Mouse (Mus musculus) spleen, postnatal 36 days (tissue): ENCODE results near the gene Rpap1.

ENCODE experiments used
- DNase-seq, 2 experiments: peaks; one replicate each; pipeline ENCODE4 v3.0.0; 2022; ENCODE audit warnings: low spot score in 2 of 2, mixed read lengths in 1 of 2

Gene Rpap1

DNA sequence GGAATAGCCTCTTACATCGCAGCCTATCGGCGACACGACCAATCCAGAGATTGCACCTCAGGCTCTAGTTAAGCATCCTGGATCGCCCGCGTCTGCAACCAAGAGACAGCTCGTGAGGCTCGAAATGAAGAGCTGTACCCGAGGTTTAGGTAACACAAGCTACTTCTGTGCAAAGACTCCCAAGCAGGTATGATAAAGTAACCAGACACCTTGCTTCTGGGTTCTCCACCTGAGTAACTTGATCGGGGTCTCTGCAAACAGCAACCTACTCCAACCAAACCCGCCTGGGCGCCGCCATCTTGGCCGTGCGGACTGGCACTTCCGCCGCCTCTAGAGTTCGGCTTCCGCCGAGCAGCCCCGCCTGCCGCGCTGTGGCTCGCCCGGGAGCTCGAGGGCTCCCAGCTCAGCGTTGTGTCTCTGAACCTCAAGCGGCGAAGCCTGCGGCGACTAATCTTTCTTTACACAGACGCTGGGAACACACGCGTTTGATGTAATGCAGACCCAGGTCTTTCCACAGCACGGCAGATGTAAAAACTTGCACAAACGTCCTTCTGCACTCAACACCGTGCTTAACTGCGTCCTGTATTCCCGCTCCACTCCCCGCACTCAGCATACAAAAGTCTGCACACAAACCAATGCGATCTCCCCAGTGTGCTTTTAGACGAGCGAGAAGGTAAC is at the start of gene Rpap1:
Gene Rpap1 (minus strand): TSS at position 332 of the 678 bp plus-strand sequence.
- DNase-seq = peak; percentile 77 to 78

DNA sequence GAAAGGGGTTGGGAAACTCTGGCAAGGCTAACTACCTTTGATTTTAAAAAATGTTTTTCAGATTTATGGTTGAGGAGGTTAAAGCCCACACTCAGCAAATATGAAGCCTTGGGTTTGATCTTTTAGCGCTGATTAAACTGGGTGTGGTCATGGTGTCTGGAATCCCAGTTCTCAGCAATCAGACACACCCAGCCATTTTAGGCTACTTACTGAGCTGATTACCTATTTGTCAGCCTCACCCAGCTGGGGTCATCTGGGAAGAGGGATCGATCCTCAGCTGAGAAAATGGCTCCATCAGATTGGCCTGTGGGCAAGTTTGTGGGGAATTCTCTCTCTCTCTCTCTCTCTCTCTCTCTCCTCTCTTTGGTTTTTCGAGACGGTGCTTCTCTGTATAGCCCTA is 46.9 kb upstream of the Rpap1 start:
- DNase-seq = no peak

DNA sequence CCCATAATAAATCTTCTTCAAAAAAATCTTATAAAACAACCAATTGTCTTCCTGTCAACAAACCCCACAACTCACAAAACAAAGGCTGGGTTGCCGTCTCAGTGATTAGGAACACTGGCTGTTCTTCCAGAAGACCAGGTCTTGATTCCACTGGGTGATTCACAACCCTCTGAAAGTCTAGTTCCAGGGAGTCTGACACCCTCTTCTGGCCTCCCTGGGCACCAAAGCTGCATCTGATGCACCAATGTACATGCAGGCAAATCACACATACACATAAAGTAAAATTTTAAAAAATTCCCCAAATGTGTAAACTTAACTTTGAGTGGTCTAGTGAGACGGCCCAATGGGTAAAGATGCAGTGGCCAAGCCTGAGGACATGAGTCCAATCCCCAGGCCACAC is 43.2 kb upstream of the Rpap1 start:
- DNase-seq = no peak

DNA sequence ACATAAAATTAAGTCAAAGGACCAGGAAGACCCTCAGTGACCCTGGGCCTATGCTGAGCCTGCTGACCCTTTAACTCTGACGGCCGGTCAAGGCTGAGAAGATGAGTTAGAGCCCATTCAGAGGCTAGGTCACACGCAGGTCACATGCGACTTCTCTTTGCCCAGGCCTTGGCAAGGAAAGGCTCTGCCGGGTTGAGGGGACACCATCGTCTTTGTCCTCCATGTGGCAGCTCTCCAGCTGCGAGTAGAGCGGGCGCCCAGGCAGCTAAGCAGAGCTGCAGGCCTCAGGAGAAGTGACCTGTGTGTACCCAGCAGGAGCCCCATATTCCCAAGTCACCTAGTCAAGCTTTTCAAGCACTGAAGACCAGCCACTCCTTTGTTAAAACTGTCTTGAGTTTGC is 33.8 kb upstream of the Rpap1 start:
- no peak for DNase-seq

DNA sequence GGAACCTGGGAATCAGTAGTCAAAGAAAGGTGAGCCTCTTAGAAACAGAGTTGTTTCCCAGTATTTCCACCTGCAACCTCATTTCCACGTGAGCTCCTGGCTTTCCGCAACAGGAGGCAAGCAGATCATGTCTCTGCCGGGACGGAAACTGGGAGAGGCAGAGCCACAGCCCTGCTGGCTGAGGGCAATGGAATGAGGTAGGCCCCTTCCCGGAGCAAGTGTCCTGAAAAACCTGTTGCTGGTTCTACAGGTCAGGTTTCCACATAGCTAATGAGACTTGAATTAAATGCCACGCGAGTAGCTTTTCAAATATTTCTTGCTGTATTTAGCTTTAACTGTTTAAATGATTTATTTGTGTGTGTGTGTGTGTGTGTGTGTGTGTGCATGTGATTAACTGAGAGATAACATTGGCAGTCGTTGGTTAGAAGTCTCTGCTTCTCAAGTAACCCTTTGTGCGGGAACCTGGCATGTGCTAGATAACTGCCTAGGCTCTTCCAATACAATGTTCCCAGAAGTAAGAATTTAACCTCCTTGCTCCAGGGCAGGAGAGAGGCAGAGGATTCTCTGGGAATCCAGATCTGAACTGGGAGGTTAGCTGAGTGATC is 31.4 kb upstream of the Rpap1 start:
- DNase-seq = no peak

DNA sequence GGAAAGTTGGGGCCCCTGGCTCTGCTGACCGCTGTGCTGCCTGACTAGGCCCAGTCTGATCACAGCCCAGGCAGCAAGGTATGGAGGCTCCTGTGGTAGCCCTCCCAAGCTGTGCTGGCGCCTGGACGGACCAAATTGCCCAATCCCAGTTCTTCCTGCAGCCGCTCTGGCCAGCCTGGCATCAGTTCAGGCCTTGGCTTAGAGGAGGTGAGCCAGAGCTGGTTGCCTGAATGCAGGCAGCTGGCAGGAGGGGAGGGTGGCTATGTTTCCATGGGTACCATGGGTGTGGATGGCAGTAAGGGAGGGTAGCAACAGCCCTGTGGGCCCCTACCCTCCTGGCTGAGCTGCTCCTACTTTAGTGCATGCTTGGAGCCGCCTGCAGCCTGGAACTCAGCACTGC is 29.7 kb upstream of the Rpap1 start:
- DNase-seq = no peak

DNA sequence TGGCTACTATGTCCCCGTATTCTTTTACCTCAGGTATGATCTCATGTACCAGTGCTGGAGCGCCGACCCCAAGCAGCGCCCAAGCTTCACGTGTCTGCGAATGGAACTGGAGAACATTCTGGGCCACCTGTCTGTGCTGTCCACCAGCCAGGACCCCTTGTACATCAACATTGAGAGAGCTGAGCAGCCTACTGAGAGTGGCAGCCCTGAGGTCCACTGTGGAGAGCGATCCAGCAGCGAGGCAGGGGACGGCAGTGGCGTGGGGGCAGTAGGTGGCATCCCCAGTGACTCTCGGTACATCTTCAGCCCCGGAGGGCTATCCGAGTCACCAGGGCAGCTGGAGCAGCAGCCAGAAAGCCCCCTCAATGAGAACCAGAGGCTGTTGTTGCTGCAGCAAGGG is 29.3 kb upstream of the Rpap1 start:
- no peak for DNase-seq

DNA sequence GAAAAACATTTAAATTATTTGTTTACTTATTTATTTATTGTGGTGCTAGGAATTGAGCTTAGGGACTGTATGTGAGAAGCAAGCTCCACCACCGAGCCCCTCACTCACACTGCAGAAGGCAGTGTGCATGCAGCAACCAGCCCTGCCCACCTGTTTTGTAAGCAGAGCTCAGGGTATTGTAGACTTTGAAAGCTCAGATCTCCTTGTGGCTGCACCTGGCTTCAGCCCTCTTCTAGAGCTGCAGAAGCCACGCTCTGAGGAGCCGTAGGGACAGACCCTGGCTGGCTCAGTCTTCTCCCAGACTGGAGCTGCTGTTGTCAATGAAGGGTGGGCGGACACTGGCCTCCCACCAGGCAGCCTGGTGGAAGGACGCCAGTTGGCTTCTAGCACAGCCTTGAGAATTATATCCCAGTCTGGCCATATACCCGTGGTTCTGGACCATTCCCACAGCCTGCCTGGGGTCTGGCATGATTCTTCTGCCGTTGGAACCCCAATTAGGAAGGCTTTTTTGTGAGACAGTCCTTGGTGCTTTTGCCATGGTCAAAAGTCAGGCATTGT is 27.1 kb upstream of the Rpap1 start:
- no peak for DNase-seq

DNA sequence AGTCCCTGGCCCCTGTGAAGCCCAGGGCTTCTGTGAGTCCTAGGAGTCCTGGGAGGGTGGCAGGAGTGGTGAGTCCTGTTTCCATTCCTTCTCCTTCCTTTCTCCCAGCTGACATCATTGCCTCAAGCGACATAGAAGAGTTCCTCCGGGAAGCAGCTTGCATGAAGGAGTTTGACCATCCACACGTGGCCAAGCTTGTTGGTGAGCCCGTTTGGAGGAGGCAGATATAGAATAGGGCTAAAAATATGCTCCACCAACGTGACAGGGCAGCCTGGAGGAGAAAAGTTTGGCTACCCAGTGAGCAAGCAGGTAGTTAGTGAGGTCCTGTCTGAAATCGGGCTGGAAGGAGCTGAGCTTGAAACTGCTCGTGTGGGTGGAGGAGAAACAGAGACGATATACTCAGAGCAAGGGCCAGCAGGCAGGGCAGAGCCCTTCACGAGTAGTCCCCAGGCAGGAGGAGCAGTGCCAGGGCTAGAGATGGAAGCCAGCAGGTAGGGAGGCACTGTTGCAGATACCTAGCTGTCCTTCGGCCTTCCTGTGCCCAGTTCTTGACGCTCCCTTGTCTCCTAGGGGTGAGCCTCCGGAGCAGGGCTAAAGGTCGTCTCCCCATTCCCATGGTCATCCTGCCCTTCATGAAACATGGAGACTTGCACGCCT is 24.3 kb upstream of the Rpap1 start:
- DNase-seq = no peak

DNA sequence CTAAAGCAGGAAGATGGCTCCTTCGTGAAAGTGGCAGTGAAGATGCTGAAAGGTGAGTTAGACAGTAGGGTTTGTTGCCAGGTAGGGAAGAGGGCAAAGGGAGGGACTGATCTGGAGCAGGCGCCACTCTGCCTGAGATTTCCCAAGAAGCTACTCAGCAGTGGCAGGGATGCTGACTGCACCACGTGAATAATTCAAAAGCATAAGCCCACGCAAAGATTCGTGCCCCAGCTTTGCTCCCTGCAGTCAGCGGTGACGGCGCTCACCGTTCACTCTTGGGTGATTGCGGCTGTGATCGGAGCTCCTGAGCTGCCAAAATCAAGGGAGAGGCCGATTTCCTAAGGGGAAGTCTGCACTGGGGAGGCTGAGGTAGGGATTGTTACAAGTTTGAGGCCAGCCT is 23.6 kb upstream of the Rpap1 start:
- no peak for DNase-seq

DNA sequence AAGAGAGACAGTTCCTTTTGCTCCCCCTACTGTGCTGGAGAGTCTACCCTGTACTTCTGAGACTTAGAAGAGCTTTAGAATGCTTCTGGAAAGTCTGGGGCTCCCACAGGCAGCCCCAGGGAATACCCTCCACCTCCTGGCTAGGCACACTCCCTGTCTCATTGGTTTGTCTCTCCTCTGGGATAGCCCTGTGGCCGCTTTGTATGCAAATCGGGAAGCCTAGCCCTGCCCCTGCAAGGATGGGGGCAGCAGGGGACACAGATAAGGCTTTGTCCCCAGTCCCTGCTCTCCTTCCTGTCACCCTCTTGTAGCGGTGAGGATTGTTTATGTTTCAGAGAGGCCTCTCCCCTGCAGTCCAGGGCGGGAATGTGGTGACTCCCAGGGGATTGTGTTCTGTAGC is 21.5 kb upstream of the Rpap1 start:
- no peak for DNase-seq

DNA sequence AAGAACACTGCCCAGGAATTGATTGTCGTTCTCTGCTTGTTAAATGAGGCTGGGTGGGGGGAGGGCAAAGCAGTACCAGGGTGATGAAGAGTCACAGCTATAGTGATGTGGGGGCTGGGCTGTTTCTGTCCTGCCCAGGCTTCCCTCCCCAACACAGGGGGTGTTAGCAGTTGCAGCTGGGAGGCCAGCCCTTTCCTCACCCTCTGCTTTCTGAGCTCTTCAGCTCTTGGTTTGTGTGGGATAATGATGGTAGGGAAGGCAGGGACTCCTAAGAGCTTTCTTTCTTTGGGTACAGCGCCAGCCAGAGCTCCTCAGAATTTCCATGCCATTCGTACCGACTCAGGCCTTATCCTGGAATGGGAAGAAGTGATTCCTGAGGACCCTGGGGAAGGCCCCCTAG is 21.1 kb upstream of the Rpap1 start:
- no peak for DNase-seq

DNA sequence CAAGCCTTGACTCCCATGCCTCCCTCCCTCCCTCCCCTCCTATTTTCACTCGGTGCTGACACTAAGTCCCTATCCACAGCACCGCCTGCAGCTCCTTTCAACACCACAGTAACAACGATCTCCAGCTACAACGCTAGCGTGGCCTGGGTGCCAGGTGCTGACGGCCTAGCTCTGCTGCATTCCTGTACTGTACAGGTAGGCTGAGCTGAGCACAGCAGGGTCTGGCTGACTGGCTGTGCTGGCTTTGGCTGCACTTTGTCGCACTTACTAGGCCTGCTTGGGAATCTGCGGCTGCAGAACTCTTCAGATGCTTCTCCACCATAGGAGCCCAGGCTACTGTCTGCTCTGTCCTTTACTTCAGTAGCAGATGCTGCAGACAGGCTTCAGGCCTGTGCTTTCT is 18.2 kb upstream of the Rpap1 start:
- no peak for DNase-seq

DNA sequence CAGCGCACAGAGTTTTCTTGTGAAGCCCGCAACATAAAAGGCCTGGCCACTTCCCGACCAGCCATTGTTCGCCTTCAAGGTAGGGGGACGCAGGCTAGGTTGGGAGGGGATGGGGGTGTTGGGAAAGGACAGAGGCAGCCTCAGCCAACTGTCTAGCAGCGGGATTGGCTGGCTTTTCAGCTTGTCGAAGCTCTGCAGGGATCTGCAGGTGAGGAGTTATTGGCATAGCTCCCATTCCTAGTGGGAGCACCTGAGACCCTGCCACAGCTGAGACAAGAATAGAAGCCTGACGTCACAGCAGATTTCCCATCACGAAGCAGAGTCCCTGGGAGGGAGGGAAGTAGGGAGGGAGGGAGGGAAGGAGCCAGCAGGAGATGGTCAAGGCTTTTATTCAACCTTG is 17.4 kb upstream of the Rpap1 start:
- DNase-seq = no peak

DNA sequence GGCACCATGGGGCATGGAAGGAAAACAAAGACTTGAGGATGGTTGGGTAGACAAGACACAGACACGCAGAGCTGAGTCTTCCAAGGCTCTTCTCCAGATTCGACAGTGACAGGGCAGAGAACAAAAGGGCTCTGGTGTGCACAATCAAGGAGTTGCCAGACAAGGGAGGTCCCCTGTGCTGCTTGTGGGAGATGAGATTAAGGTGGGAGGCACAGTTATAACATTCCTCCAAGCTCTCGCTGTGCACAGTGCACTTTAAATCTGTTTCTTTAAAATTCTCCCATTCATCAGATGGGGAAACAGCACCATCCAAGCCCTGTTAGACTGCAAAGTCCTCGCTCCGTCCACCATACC is 16.9 kb upstream of the Rpap1 start:
- no peak for DNase-seq

DNA sequence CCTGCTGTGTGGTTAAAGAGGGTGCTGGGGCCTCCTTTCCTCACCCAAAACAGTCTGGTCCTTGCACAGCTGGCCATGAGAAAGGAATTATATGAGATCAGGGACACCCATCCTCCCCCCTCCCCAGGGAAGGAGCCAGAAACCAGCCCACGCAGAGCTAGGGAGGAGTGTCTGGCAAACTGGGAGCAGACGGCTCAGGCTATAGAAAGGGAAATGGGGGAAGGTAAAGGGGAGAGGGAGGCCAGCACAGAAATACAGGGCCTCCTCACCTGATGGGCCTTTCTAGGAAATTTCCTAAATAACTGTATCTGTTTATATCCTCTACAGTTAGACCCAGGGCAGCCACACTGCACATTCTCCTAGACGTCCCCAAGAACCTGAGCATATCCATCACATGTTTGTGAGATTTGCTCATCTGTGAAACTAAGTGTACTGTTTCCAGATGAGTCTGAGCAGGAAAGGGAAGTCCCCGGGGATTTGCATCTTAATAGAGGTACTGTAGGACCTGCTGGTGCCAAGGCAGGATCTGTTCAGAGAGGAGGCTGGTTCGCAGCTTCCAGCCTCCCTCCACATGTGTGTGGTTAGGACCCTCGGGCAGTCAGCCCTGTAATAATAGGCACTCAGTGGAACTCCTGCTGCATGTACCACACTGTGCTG is 16.4 kb upstream of the Rpap1 start:
- no peak for DNase-seq

DNA sequence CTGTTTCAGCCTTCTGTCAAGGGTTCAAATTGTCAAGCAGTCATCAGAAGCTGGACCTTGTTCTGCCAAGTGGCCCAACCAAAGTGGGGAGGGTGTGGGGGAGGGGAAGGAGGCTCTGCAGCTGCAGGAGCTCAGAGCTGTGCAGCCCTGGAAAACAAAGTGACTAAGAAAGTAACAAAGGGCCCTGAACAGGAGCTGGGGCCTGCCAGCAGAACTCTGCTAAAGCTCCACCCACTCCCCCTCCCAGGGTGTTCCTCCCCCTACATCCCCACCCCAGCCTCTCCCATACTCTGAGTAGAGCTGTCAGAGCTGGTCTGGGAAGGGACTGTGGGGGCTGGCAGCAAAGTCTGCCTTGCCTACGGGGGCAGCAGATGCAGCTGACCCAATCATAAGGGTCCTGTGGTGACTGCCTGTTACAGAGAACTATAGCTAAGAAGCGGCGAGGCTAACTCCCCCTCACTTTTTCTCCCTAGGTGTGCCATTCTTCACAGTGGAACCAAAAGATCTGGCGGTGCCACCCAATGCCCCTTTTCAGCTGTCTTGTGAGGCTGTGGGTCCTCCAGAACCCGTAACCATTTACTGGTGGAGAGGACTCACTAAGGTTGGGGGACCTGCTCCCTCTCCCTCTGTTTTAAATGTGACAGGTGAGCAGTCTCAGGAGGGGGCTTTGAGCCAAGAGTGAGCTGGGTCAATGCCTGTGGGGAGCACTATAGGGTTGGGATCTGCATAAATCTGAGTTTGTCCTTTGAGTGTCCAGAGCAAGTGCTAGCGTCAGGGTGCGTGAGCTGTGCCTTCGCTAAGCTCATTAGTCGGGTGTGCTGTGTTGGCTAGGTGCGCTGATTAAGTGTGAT is 15.7 kb upstream of the Rpap1 start:
- no peak for DNase-seq

DNA sequence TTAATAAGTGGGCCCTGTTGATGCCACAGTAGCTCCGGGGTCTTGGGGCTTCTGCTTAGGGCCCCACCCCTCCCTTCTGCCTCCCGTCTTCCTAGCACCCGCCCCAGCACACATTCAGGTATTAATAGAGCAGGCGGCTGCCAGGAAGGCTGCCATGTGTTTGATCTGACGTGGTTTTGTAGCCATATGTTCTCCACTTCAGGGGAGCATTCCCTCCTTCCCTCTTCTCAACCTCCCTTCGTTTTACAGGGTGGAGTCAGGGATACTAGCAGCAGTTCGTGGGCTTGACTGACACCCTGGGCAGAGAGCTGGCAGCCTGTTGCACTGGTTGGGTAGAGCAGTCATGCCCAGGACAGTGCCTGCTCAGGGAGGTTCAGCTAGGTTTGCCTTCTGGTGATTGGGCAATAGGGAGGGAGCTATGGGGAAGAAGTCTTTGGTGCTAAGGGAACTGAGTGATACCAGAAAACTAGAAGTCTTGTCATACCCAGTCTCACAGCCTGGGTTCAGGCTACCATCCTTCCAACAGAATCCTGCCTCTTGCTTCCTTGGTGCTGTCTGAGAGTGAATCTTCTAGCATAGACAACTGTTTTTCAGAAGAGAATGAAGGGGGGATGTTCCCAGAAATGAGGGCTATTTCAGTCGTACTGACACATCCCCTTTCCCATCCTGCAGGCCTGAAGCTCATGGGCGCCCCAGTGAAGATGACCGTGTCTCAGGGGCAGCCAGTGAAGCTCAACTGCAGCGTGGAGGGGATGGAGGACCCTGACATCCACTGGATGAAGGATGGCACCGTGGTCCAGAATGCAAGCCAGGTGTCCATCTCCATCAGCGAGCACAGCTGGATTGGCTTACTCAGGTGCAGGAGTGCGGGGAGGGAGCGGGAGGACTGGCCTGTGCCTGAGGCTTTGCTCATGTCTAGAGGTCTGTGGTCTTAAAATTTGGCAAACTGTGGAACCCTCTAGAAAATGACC is 13.8 kb upstream of the Rpap1 start:
- DNase-seq = no peak

DNA sequence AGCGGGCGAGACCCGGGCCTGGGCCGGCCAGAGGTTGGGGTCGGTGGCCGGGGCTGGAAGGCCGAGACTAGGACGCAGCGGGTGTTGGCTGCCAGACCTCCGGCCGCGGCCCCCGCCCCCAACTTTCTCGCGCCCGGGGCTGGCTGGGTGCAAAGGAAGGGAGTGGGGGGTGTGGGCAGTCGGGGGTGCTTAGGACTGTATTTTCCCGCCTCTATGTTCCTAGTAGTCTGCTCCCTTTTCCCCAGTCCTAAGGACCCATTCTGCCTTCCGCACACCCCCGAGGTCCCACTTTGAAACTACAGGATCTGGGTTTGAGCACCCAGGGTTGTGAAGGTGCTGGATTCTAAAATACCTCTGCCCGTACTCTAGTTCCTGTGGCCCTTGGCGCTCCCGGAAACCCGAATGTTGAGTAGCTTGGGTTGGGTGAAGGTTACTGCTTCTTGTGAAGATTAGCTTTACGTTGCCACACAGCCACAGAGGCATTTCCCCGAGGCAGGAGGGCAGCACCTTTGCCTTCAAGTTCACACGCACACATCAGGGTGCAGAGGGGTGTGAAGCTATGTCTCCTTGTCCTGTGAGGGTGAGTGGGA is 12.7 kb upstream of the Rpap1 start:
- DNase-seq = peak in 1 of 2 experiments; percentile 21
